Mouse (Mus musculus): Measurements from ENCODE around the gene Ppp1r3g.

GRCm38 (mm10) chr13:35997606-35998005, 39.0 kb downstream of the Ppp1r3g start:
- no peak for TF ChIP-seq CTCF (IDR thresholded peaks at IDR 0.05; ENCODE audit: extremely low read depth, insufficient read length, insufficient replicate concordance, low read depth, low read length)
- no peak for TF ChIP-seq POLR2A (IDR thresholded peaks at IDR 0.05; ENCODE audit: low read depth, low read length)
